Mouse (Mus musculus) C2C12 (cell line): ENCODE measurements at regions not wholly inside any gene's neighbourhood (a gene's known extent, or its start where the extent isn't known, plus 50 kb on each side); places are given as distances from the start of the nearest gene placed in this dataset.

ENCODE experiments used
- CTCF ChIP-seq: IDR thresholded peaks from one replicate; pipeline ENCODE4 v1.5.1; 2011; ENCODE audit not compliant: control insufficient read depth, insufficient read depth, insufficient read length
- MAX ChIP-seq: IDR thresholded peaks from one replicate; pipeline ENCODE4 v1.6.1; 2011; ENCODE audit warnings: mild to moderate bottlenecking, control low read depth
- USF1 ChIP-seq: IDR thresholded peaks from one replicate; pipeline ENCODE4 v1.6.1; 2011; ENCODE audit warnings: low read depth, mild to moderate bottlenecking, control low read depth, moderate library complexity

DNA sequence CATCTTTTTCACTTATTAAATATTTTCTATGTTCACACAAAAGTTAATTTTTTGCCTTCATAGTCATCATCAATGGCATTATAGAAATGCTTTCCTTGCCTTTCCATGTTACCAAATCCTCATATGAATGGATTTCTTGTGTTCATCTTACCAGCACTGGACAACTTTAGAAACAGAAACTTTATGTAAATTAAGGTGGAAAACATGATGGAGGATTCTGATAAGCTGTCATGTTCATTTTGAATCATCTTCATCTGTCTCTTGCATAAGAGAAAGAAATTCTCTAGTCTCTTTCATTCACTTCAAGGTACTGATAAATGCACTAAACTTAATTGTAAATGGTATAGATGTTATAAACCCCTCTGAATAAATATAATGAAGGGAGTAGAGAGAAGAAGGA, 305.4 kb downstream of the Fgf10 start:
- TF ChIP-seq MAX (no peak), USF1 (no peak), CTCF (no peak)
